ENCODE assay signal across 8 mouse cellular contexts in the genomic region with DNA sequence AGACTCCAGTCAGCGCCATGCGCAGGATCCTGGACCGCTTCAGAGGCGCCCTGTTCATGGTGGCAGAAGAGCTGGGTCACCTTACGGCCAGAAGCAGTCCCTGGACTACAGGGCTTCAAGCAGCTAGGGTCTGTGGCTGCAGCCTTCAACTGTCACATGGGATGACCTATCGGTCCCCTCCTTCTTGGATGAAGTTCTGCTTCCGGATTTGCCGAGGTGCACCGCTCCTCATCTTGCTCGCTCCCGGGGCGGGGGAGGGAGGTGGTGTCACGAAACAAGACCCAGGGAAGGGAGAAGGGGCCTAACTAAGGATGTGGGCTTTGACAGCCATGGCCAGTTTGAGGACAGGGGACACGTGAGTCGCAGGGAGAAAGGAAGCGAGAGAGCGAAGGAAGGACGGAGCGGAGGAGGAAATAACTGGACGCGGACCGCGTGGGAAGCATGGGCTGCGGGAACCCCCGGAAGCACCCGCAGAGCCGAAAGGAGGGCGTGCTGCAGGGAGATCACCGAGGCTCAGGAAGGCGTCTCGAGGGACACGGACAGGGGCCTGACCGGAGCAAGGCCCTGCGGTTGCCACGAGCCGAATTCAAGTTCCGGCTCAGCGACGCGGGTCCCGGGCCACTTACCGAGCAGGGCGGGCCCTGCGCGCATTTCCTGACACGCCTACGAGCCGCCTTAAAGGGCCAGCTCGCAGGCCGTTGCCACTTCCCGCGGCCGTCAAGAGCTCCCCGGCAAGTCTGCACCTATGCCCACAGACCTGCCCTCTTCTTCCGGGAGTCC. TPM values are rescaled to one million over a fixed set of nuclear protein-coding genes. Genes with fewer than 3 reads are reported as not detected.
A peak's percentile ranks its signal among the peaks of the same experiment; 100 is the strongest.
DNase-seq lines count a peak whose midpoint lies in the region; ATAC-seq and TF ChIP-seq lines count a peak whose summit lies in the region.

No protein-coding gene starts in this region.

- H3K4me3 ChIP-seq in forebrain, embryonic 12.5 days (replicated peaks): peak overlapping the region; percentile 75
- H3K4me3 ChIP-seq in heart, postnatal 0 days (ENCODE audit: low read depth, low read length): peak overlapping the region; percentile 85
- peak overlapping the region; percentile 74 for H3K4me3 ChIP-seq in neural tube, embryonic 14.5 days (ENCODE audit: low read depth, low read length)
- peak overlapping the region; percentile 96 for H3K4me3 ChIP-seq in testis, adult 2 months (ENCODE audit: control insufficient read depth, low read depth, low read length)

- DNase-seq in ES-CJ7 (ENCODE audit: low read depth, low spot score): peak; percentile 67
- peak; percentile 63 for DNase-seq in c-Kit-positive CD71-positive TER-119-positive erythroid progenitor cells, embryonic 14.5 days (ENCODE audit: low spot score)
- peak; percentile 82 for DNase-seq in heart, postnatal 0 days (ENCODE audit: low spot score)
- DNase-seq in kidney, postnatal 4 days: peak; percentile 82 to 90
- peak; percentile 87 to 88 for DNase-seq in lung, adult 18-20 months

- no peak for TF ChIP-seq CTCF in heart, postnatal 0 days (IDR thresholded peaks at IDR 0.05; ENCODE audit: low read depth)
- no peak for TF ChIP-seq CTCF in testis, adult 2 months (IDR thresholded peaks at IDR 0.05; ENCODE audit: control insufficient read depth, insufficient read depth, insufficient replicate concordance, low read depth, low read length)

- no peak overlapping the region for H3K27ac ChIP-seq in forebrain, embryonic 12.5 days
- peak overlapping the region; percentile 75 for H3K27ac ChIP-seq in heart, postnatal 0 days (ENCODE audit: low read depth)
- H3K27ac ChIP-seq in neural tube, embryonic 14.5 days (ENCODE audit: low read depth, low read length): peak overlapping the region; percentile 55
- peak overlapping the region; percentile 73 for H3K27ac ChIP-seq in testis, adult 2 months (ENCODE audit: control insufficient read depth, insufficient read depth, low read depth, low read length)

- peaks cover 4% of the 10 kb centered on the region; the same call in 1 of the 2 replicates for H3K36me3 ChIP-seq in forebrain, embryonic 12.5 days (replicated peaks)
- H3K36me3 ChIP-seq in heart, postnatal 0 days (replicated peaks; ENCODE audit: control insufficient read depth, insufficient read depth, low read length): peaks cover 7% of the 10 kb centered on the region; the same call in 1 of the 2 replicates
- peaks cover 2% of the 10 kb centered on the region; the same call in 1 of the 2 replicates for H3K36me3 ChIP-seq in neural tube, embryonic 14.5 days (ENCODE audit: control insufficient read depth, insufficient read depth, low read length)
- no peaks in the 10 kb centered on the region for H3K36me3 ChIP-seq in testis, adult 2 months (ENCODE audit: control insufficient read depth, insufficient read depth, low read length)

- H3K9me3 ChIP-seq in forebrain, embryonic 12.5 days: no peaks in the 10 kb centered on the region
- H3K9me3 ChIP-seq in heart, postnatal 0 days (replicated peaks; ENCODE audit: control insufficient read depth, low read length): no peaks in the 10 kb centered on the region
- no peaks in the 10 kb centered on the region for H3K9me3 ChIP-seq in neural tube, embryonic 14.5 days (ENCODE audit: control insufficient read depth, low read length)

- WGBS in forebrain, embryonic 12.5 days: under 1% methylated on average over 55 of the region's 55 CpGs
- under 1% methylated on average over 55 of the region's 55 CpGs for WGBS in heart, postnatal 0 days
- under 1% methylated on average over 55 of the region's 55 CpGs for WGBS in neural tube, embryonic 14.5 days

- peak; percentile 85 for ATAC-seq in forebrain, embryonic 12.5 days (ENCODE audit: low FRiP score)
- ATAC-seq in heart, postnatal 0 days (ENCODE audit: insufficient read depth, low read depth): peak; percentile 85
- peak; percentile 91 for ATAC-seq in neural tube, embryonic 14.5 days (ENCODE audit: low read depth)

- no peak for TF ChIP-seq EP300 in heart, postnatal 0 days (IDR thresholded peaks at IDR 0.05; ENCODE audit: low read depth)

- peaks cover 42% of the 10 kb centered on the region for H3K4me1 ChIP-seq in forebrain, embryonic 12.5 days
- peaks cover 26% of the 10 kb centered on the region for H3K4me1 ChIP-seq in heart, postnatal 0 days (ENCODE audit: control insufficient read depth, insufficient read depth)
- peaks cover 28% of the 10 kb centered on the region for H3K4me1 ChIP-seq in neural tube, embryonic 14.5 days (ENCODE audit: control insufficient read depth, insufficient read depth, low read length)
- peaks cover 21% of the 10 kb centered on the region for H3K4me1 ChIP-seq in testis, adult 2 months (ENCODE audit: control insufficient read depth, insufficient read depth, low read length)

- H3K4me2 ChIP-seq in forebrain, embryonic 12.5 days: peak overlapping the region; percentile 74
- peak overlapping the region; percentile 90 for H3K4me2 ChIP-seq in heart, postnatal 0 days (ENCODE audit: low read depth, low read length)
- H3K4me2 ChIP-seq in neural tube, embryonic 14.5 days (ENCODE audit: low read depth, low read length): peak overlapping the region; percentile 94

- H3K27me3 ChIP-seq in forebrain, embryonic 12.5 days: peaks cover 30% of the 10 kb centered on the region
- no peaks in the 10 kb centered on the region for H3K27me3 ChIP-seq in heart, postnatal 0 days (ENCODE audit: control insufficient read depth, insufficient read depth, low read length)
- no peaks in the 10 kb centered on the region for H3K27me3 ChIP-seq in neural tube, embryonic 14.5 days (ENCODE audit: control insufficient read depth, insufficient read depth, low read length)
- no peaks in the 10 kb centered on the region for H3K27me3 ChIP-seq in testis, adult 2 months (ENCODE audit: control insufficient read depth, insufficient read depth, low read length)

- TF ChIP-seq POLR2A in testis, adult 2 months (IDR thresholded peaks at IDR 0.05; ENCODE audit: control insufficient read depth, low read depth, low read length): peak; percentile 46

- peak overlapping the region; percentile 61 for H3K9ac ChIP-seq in forebrain, embryonic 12.5 days
- peak overlapping the region; percentile 73 for H3K9ac ChIP-seq in heart, postnatal 0 days (replicated peaks; ENCODE audit: low read depth, low read length)
- H3K9ac ChIP-seq in neural tube, embryonic 14.5 days (replicated peaks; ENCODE audit: low read depth, low read length): peak overlapping the region; percentile 68

RNA-seq across cellular contexts. Expression of gene Slc35c1, which starts 1.0 kb away (rescaled TPM):
- polyA plus RNA-seq in forebrain, embryonic 12.5 days (2016; fragmentation: Nextera tagmentation; extraction: Ambion mirVana): 9.5 and 10.0 TPM in 2 replicates
- total RNA-seq in heart, postnatal 0 days (2014; rRNA removed; ENCODE audit: low replicate concordance): 2.7 and 4.6 TPM in 2 replicates
- polyA plus RNA-seq in heart, postnatal 0 days (2015; fragmentation: Nextera tagmentation; extraction: Ambion mirVana): 5.0 and 5.1 TPM in 2 replicates
- polyA plus RNA-seq in neural tube, embryonic 14.5 days (2014; fragmentation: Nextera tagmentation; extraction: Ambion mirVana): 15.5 and 16.4 TPM in 2 replicates
- polyA plus RNA-seq in testis, adult 2 months (2012; rRNA removed): 6.9 and 7.8 TPM in 2 replicates

RNA-seq across cellular contexts. Expression of gene Cry2, which starts 25.5 kb away (rescaled TPM):
- 29.1 and 31.2 TPM in 2 replicates for polyA plus RNA-seq in forebrain, embryonic 12.5 days (2016; fragmentation: Nextera tagmentation; extraction: Ambion mirVana)
- total RNA-seq in heart, postnatal 0 days (2014; rRNA removed; ENCODE audit: low replicate concordance): 9.5 and 15.3 TPM in 2 replicates
- polyA plus RNA-seq in heart, postnatal 0 days (2015; fragmentation: Nextera tagmentation; extraction: Ambion mirVana): 14.0 and 17.3 TPM in 2 replicates
- polyA plus RNA-seq in neural tube, embryonic 14.5 days (2014; fragmentation: Nextera tagmentation; extraction: Ambion mirVana): 41.7 and 43.5 TPM in 2 replicates
- polyA plus RNA-seq in testis, adult 2 months (2012; rRNA removed): 20.4 and 22.0 TPM in 2 replicates

RNA-seq across cellular contexts. Expression of gene Mapk8ip1, which starts 58.3 kb away (rescaled TPM):
- 83.2 and 83.5 TPM in 2 replicates for polyA plus RNA-seq in forebrain, embryonic 12.5 days (2016; fragmentation: Nextera tagmentation; extraction: Ambion mirVana)
- total RNA-seq in heart, postnatal 0 days (2014; rRNA removed; ENCODE audit: low replicate concordance): 5.6 and 8.4 TPM in 2 replicates
- polyA plus RNA-seq in heart, postnatal 0 days (2015; fragmentation: Nextera tagmentation; extraction: Ambion mirVana): 2.7 and 3.1 TPM in 2 replicates
- polyA plus RNA-seq in neural tube, embryonic 14.5 days (2014; fragmentation: Nextera tagmentation; extraction: Ambion mirVana): 51.8 and 64.3 TPM in 2 replicates
- 23.2 and 28.4 TPM in 2 replicates for polyA plus RNA-seq in testis, adult 2 months (2012; rRNA removed)
